Mouse (Mus musculus) heart, postnatal 0 days (tissue): Measurements from ENCODE around the gene Nod2.

Source experiments
- CTCF ChIP-seq: IDR thresholded peaks from 2 replicates; pipeline ENCODE4 v1.5.1; 2016; ENCODE audit warnings: antibody characterized with exemption, control low read depth, low read depth
- EP300 ChIP-seq: IDR thresholded peaks from 2 replicates; pipeline ENCODE4 v1.6.1; 2016; ENCODE audit warnings: antibody characterized with exemption, low read depth

- TF ChIP-seq CTCF (no peak), EP300 (no peak)
Measured at GRCm38 (mm10) chr8:88723256-88723963, 76.3 kb downstream of the Nod2 start.
